Mouse (Mus musculus) splenic B cell, adult 2 months (primary cell): ENCODE measurements at regions not wholly inside any gene's neighbourhood (a gene's known extent, or its start where the extent isn't known, plus 50 kb on each side); places are given as distances from the start of the nearest gene placed in this dataset.

ENCODE experiments used
- DNase-seq: peaks from one replicate; pipeline ENCODE4 v3.0.0-alpha.2; 2011; ENCODE audit warnings: low read depth, low spot score
- H3K27me3 ChIP-seq: 2 replicates; pipeline ENCODE4 v1.6.1; 2012; ENCODE audit warnings: mild to moderate bottlenecking, low read length, moderate library complexity, mixed read lengths; ENCODE audit not compliant: control insufficient read depth, poor library complexity, insufficient read depth, severe bottlenecking
- H3K36me3 ChIP-seq: 2 replicates; pipeline ENCODE4 v1.6.1; 2012; ENCODE audit warnings: mild to moderate bottlenecking, low read length, moderate library complexity, mixed read lengths; ENCODE audit not compliant: control insufficient read depth, poor library complexity, insufficient read depth, severe bottlenecking

DNA sequence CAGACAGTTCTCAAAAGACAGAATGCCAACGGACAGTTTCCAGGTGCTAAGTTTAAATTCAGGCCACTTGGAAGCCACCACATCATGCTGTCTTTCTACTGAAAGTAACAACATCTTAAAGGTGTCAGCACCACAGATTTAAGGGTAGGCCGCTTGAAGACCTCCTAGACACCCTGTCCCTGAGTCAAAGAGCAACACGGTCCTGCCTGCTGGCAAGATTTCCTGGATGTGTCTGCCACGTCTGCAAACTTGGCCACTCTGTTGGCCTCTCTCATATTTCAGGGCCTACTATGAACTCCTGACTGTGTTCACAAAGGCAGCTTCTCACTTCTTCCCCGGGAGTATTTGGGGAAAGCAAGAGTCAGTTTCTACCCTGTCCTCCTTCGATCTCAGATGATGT lies 194.7 kb upstream of the Esrrg start:
- no peaks in the 10 kb centered on the region for H3K36me3 ChIP-seq
- no peak for DNase-seq
- no peaks in the 10 kb centered on the region for H3K27me3 ChIP-seq

DNA sequence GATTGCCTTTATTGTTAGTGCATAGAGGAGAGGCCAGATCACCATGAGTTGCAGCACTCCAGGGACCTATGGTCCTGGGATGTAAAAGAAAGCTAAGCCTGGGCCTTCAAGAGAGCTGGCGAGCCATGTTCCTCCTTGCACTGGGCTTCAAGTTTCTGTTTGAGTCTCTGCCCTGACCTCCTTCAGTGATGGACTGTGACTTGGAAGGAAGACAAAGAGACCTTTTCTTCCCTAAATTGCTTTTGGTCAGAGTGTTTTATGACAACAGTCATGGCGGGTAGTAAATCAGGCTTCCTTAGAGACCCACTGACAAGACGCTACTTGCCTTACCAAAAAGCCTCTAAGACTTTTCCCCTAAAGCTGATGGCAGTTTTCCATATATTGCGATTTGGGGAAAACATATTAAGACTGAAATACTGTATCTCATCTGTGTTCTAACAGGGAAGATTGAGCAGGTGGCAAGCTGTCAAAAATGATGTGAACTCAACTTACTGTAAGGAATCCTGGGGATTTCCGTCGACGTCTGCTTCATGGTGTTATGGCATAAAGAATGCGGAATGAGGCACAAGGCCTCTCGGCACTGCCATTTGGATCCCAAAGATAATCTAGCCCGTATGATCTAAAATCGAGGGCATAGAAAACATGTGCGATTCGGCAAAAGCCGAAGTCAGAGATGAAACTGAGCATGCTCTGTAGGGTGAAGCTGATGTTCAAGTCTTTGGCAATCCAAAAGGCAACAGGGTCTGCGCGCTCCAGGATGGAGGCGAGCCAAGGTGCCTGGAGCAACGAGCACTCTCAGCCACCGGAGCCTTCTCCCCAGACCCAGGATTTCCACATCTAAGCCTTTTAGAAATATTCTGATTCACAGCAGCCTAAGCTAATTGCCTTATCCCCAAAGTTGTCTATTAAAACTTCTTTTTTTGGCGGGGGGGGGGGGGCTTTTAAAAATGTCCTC lies 190.1 kb upstream of the Esrrg start:
- no peak for DNase-seq
- Histone ChIP-seq H3K27me3 (no peaks in the 10 kb centered on the region), H3K36me3 (no peaks in the 10 kb centered on the region)

DNA sequence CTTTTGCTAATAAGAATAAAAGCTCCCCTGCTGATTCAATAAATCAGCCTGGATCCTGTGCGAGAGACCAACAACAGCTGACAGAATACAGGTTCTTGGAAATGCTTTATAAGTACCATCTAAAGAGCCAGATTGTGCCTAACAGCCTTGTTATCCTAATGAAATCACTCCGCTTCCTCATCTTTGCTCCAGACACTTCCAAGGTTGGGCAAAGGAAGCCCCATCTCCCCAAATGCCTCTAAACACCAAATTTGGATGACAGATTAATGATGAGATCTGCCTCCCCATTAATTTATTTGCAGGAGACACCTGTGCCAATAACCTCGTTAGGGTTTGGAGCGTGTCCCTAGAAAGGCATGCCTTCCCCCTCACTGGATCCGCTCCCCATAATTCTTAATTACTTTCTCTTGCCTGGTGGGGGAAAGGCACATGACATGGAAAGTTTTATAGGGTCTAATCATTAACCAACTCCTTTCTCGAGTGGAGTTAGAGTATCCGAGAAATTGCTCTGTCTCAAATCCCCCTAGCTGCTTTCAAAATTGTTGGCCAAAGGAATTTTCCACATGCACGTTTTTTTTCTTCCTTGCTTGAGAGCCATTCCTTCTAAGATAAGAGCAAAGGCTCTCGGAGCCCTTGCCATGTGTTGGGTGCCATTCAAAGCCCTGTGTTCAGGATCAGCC lies 179.9 kb upstream of the Esrrg start:
- H3K27me3 ChIP-seq, result no peaks in the 10 kb centered on the region
- no peak for DNase-seq
- no peaks in the 10 kb centered on the region for H3K36me3 ChIP-seq

DNA sequence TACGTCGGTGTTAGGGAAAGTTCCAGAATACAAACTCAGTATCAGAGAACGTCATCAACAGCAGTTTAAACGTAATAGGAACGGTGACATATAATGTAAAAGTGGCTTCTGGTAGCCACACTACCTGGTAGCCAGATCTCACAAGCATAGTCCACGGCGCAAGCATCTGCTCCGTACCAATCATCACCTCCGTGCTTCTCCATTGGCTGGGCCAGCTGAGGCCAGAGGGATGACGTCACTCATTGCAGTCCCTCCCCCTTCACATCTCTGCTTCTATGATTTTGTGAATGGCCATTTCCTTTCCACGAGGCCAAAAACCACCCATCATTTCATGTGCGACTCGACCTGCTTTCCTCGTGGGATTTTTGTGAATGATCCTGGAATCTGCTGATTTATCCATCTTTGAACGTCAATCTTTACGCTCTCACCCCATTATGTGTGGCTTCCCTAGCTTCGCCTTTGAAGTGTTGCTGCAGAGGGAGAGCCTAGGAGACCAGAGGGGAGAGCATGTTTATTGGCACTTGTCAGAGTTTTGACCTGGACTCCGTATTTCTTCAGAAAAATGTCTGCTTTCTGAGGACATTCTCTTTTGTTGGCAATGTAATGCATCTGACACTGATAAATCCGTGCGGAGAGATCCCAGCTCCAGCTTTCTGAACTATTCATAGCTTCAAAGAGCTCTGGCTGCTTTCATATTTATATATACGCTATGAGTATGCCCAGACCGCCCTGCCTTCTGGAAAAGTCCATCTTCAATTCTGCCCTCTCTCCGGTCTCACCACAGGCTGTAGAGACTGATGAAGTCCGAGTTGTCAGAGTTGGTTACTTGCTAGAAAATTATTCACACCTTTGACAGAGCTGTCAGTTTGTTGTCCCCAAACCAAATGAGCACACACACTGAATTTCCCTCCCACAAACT lies 174.6 kb upstream of the Esrrg start:
- DNase-seq, result no peak
- no peaks in the 10 kb centered on the region for H3K36me3 ChIP-seq
- H3K27me3 ChIP-seq, result no peaks in the 10 kb centered on the region

DNA sequence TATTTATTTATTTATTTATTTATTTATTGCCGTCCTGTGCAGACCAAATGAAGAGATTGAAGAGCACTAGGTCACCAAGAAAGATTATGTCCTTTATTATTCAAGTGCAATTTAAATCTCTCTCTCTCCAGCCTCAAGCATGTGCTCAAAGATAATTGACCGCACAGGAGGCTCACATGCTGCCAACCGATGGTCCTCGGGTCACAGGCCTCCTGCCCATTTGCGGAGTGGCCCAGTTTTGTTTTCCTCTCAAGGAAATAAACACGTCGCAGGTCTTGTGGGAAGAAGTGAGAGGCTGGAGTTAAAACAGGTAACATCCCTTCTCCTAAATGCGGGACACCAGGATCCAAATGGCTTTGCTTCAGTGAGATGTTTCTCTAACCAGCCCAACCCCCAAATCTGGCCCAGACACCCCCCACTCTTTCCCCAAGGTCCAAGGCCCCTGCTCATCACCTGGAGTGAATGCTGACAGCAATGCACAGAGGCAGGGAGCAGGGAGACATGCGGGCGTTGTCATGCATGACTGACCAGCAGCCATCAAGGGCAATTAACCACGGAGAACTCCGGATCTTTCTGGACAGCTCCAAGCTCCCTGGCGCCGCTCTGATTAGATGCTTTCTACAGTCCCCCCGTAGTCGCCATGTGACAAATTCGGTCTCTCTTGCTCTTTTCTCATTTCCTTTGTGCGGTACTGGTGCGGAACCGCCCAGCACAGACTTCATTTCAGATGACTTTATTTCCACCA lies 169.2 kb upstream of the Esrrg start:
- no peaks in the 10 kb centered on the region for H3K27me3 ChIP-seq
- no peaks in the 10 kb centered on the region for H3K36me3 ChIP-seq
- peak; percentile 2 for DNase-seq

DNA sequence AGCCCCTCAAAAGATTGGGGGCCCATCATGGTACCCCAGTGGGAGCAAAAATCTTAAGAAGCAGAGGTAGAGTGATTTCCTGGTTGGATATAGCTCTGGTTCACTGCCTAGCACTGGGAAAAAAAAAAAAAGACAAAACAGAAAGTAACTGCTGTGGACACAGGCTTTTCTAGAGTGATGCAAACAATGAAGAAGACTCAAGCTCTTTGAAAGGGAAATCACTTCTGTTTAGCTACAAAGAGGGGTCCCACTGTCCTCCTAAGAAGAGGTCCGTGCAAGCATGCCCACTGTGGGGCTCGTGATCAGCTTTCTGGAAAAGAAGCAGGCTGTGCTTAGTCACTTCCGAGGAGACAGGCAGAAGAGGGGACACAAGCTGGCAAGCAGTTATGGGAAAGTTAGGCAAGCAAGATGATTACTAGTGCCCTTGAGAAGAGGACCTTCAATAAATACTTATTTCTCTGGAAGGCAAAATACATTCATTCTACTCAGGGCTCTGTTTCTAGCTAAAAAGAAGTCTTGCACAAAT lies 166.9 kb upstream of the Esrrg start:
- H3K27me3 ChIP-seq, result no peaks in the 10 kb centered on the region
- DNase-seq, result no peak
- H3K36me3 ChIP-seq, result no peaks in the 10 kb centered on the region

DNA sequence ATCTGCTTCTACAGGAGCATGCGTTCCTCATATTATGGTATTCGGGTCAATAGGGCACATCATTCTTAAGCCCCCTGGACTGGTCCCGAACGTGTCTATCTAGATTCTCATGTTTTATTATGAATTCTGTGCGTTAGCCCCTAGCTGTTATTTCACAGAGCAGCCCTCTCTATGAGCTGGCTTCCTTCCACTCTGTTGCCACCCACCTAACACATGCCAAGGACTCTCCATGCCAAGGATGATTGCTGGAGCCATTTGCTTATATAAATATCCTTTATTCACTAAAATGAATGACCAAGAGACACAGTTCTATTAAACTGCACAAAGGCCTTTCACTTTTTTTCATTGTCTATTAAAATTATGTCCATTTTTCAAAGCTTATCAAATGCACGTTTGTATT lies 162.1 kb upstream of the Esrrg start:
- no peaks in the 10 kb centered on the region for H3K27me3 ChIP-seq
- DNase-seq, result no peak
- H3K36me3 ChIP-seq, result no peaks in the 10 kb centered on the region

DNA sequence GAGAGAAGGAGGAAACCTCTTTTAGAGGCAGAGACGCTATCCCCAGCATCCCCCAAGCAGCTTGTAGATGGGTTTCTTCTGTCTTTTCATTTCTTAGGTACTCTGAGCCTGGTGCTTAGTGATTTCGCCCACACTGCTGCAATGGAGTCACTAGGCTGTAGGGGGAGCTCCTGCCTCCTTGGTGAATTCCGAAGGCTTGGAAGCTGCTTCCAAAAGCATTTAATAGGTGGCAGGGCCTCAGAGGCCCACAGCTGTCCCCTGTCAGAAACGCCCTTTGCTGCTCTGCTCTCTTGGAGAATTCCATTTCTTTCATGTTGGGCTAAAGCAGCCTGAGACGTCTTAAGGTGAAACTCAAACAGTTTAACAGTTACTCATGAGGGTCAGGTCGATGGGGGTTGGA lies 160.4 kb upstream of the Esrrg start:
- Histone ChIP-seq H3K27me3 (no peaks in the 10 kb centered on the region), H3K36me3 (no peaks in the 10 kb centered on the region)
- DNase-seq, result peak; percentile 36

DNA sequence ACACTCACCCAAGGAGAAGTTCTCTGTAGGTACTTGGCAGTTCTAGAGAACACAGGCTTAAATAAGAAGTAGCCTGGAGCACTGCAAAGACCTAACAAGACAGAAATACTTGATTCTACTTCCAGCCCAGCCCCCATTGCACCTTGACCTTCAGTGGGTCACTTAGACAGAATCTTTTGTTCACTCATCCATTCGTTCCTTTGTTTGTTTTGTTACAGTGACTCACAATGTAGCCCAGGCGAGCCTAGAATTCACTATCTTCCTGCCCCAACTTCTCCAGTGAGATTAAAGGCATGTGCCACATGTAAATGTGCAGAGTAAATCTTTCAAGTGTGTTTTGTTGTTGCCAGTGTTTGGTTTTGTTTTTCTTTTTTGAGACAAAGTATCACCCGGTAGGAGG lies 158.5 kb upstream of the Esrrg start:
- no peaks in the 10 kb centered on the region for H3K36me3 ChIP-seq
- H3K27me3 ChIP-seq, result no peaks in the 10 kb centered on the region
- no peak for DNase-seq

DNA sequence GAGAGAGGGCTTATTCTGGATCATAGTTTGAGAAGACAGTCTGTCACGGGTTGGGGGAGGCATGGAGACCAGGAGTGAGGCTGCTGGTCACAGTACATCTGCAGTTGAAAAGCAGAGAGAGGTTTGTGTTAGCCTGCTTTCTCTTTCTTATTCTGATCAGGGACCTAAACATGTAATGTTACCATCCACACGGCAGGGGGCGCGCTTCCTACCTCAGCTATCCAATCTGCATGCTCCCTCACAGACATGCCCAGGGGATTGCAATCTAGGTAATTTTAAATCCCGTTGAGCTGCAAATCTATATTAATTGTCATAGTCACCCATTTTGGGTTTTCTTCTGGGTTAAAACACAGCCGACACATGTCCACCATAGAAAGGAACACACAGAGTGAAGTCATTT lies 156.4 kb upstream of the Esrrg start:
- DNase-seq, result peak; percentile 53
- H3K27me3 ChIP-seq, result no peaks in the 10 kb centered on the region
- H3K36me3 ChIP-seq, result no peaks in the 10 kb centered on the region

DNA sequence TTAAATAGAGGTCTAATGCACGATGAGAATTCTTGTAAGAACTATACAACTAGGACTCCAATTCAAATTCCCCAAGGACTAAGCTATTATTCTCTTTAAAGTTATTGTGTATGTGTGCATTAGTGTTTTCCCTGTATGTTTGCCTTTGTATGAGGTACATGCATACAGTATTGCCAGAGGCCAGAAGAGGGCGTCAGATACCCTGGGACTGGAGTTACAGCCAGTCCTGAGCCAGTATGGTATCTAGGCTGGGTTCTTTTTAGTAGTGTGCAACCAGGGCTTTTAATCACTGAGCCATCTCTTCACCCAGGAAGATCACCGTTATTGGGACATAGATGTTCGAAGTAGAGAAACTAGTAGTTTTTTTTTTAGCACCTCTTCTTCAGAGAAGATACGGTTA lies 154.2 kb upstream of the Esrrg start:
- Histone ChIP-seq H3K36me3 (no peaks in the 10 kb centered on the region), H3K27me3 (no peaks in the 10 kb centered on the region)
- peak; percentile 14 for DNase-seq

DNA sequence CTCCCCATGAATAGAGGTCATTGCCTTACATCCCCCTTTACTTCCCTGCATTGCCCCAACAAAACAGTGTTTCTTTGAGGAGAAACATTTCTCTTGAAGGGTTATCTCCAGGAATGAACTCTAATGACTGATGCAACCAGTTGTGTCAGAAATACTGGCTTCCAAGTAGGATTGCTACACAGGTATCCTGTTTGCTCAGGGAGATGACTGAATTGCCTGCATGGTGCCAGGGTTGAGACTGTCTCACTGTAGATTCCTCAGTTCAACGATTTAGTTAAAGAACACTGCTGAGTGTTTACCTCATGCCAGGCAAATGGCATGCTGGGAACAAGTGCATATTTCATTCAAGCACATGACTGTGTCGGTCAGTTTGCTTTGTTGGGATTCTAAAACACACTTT lies 123.8 kb upstream of the Esrrg start:
- no peaks in the 10 kb centered on the region for H3K36me3 ChIP-seq
- no peaks in the 10 kb centered on the region for H3K27me3 ChIP-seq
- no peak for DNase-seq

DNA sequence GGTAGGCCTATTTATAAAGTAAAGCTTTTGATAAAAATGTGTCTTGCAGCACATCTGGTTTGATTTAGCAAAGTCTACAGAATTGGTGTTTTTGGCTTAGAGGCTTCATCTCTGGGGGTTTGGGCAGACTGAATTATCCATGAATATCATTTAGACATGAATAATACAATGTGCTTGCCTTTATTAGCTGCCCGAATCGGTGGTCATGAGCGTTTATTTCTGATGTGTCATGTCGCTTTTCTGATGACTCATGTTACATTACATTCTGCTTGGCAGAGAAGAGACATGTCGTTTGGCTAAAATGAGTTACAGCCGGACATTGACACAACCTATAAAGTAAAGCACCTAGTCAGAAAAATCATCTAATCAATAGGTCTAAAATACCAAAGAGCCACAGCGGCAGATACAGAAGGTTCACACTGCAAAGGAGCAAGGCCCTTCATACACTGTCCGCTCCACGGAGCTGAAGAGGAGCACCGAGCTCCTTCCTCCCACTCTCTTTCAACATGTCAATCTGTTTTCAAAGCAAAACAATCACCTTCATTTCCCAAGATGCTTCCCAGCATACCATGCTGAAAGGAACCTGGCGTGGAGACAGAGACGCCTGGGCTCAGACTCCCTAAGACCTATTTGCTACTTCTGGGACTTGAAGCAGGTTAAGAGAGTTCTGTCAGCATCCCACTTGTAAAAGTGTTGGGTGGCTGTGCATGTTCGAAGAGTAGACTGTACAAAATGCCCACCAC lies 120.5 kb upstream of the Esrrg start:
- H3K36me3 ChIP-seq, result no peaks in the 10 kb centered on the region
- no peaks in the 10 kb centered on the region for H3K27me3 ChIP-seq
- DNase-seq, result no peak
